ENCODE assay signal across 12 mouse cellular contexts in the genomic region with DNA sequence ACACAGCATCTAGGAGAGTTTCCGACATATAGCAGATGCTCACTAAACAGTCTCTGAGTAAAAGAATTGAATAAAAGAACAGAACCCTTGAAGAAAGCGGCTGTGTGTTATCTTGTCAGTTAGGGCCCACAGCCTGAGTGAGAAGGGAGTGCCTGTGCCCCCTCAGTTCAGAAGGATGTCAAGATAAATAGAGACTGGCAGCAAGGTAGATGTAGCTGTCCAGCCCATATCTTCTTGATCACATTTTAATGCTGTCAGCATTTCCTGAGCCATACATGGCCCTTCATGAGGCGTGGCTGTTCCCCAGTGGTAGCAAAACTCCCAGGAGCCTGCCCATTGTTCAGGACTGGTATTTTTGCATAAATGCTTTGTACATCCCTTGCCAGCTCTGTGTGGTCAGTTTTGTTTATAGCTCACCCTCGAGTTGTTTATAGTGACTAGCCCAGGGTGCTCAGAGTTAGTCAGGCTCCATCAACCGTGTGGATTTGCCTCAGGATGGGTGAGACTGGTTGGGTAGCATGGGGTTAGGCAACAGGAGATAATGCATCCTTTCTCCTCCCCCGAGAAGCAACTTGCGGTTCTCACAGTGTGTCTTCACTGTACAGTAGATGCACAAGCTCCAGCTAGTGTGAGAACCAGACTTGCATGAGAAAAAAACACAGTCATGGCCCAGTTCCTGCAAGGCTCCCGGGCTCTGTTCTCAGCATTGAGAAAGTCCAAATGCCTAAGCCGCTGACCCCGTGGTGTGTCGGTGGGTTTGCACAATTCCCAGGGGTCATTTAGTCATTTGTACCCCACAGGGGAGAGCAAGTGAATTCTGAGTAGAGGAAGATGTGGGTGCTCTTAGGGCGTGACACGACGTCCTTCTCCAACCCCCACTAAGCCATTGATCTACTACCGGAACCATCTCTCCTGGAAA.
DNase-seq lines count a peak whose midpoint lies in the region; ATAC-seq and TF ChIP-seq lines count a peak whose summit lies in the region.
"Had no signal": no experiment of that assay in that cellular context is flagged by ENCODE, and none has a peak within 500 bp of the region (broad histone marks: within the 10 kb centered on the region; RNA-seq: fewer than 3 reads in every experiment).

No protein-coding gene starts in this region.

- no peaks in the 10 kb centered on the region for H3K27me3 ChIP-seq in heart, embryonic 11.5 days (ENCODE audit: control insufficient read depth, insufficient read depth, low read length)
- H3K27me3 ChIP-seq in liver, postnatal 0 days (ENCODE audit: insufficient read depth, low read length): no peaks in the 10 kb centered on the region
- H3K27me3 ChIP-seq in forebrain, embryonic 13.5 days: no peaks in the 10 kb centered on the region
- H3K27me3 ChIP-seq: heart, embryonic 13.5 days had no signal

- no peak for ATAC-seq in heart, embryonic 11.5 days (replicated peaks; ENCODE audit: insufficient number of reproducible peaks, low FRiP score, low TSS enrichment)
- peak; percentile 95 for ATAC-seq in liver, postnatal 0 days
- ATAC-seq in forebrain, embryonic 13.5 days: no peak
- ATAC-seq in inflammation-experienced regulatory T-cells, adult 6 months: no peak
- ATAC-seq: forebrain, embryonic 16.5 days had no signal

- WGBS in heart, embryonic 11.5 days (ENCODE audit: insufficient replicate concordance): 83% methylated on average over 15 of the region's 15 CpGs
- 64% methylated on average over 15 of the region's 15 CpGs for WGBS in liver, postnatal 0 days (ENCODE audit: insufficient replicate concordance)
- WGBS in forebrain, embryonic 13.5 days: 86% methylated on average over 15 of the region's 15 CpGs

- no peak overlapping the region for H3K27ac ChIP-seq in heart, embryonic 11.5 days (ENCODE audit: low read depth, low read length)
- H3K27ac ChIP-seq in liver, postnatal 0 days (ENCODE audit: low read depth): no peak overlapping the region
- no peak overlapping the region for H3K27ac ChIP-seq in forebrain, embryonic 13.5 days
- H3K27ac ChIP-seq: heart, embryonic 13.5 days had no signal

- no peak overlapping the region for H3K9ac ChIP-seq in heart, embryonic 11.5 days (ENCODE audit: low read depth, low read length)
- no peak overlapping the region for H3K9ac ChIP-seq in liver, postnatal 0 days (replicated peaks)
- H3K9ac ChIP-seq in forebrain, embryonic 13.5 days: no peak overlapping the region
- H3K9ac ChIP-seq: heart, embryonic 13.5 days had no signal

- TF ChIP-seq EP300 in liver, postnatal 0 days (IDR thresholded peaks at IDR 0.05; ENCODE audit: low read depth): peak; percentile 91

- DNase-seq in heart, adult 9 months (ENCODE audit: low spot score in 2 of 2): peak; percentile 23 to 47
- peak; percentile 53 for DNase-seq in 3T3-L1 (ENCODE audit: low read depth, low spot score)
- peak; percentile 43 for DNase-seq in c-Kit-positive CD71-positive TER-119-negative erythroid progenitor cells, embryonic 14.5 days (ENCODE audit: low read depth)
- no peak for DNase-seq in liver, postnatal 0 days
- no peak for DNase-seq in right cerebral cortex, postnatal 14 days
- DNase-seq: cerebellum, adult 11 months; layer of hippocampus, postnatal 36 days had no signal

- H3K36me3 ChIP-seq in heart, embryonic 11.5 days (ENCODE audit: control insufficient read depth, insufficient read depth, low read length): no peaks in the 10 kb centered on the region
- no peaks in the 10 kb centered on the region for H3K36me3 ChIP-seq in liver, postnatal 0 days (replicated peaks; ENCODE audit: insufficient read depth, low read length)
- H3K36me3 ChIP-seq in forebrain, embryonic 13.5 days (ENCODE audit: poor library complexity, severe bottlenecking): no peaks in the 10 kb centered on the region
- H3K36me3 ChIP-seq: heart, embryonic 13.5 days had no signal

- no peak overlapping the region for H3K4me3 ChIP-seq in heart, embryonic 11.5 days (ENCODE audit: low read depth, low read length)
- H3K4me3 ChIP-seq in liver, postnatal 0 days (ENCODE audit: low read depth, low read length): no peak overlapping the region
- H3K4me3 ChIP-seq in forebrain, embryonic 13.5 days: no peak overlapping the region
- H3K4me3 ChIP-seq: heart, embryonic 13.5 days had no signal

- H3K4me1 ChIP-seq in heart, embryonic 11.5 days (ENCODE audit: control insufficient read depth, insufficient read depth, low read length): peaks cover 10% of the 10 kb centered on the region
- peaks cover 16% of the 10 kb centered on the region for H3K4me1 ChIP-seq in liver, postnatal 0 days (ENCODE audit: insufficient read depth)
- peaks cover 5% of the 10 kb centered on the region; the same call in 1 of the 2 replicates for H3K4me1 ChIP-seq in forebrain, embryonic 13.5 days

- H3K9me3 ChIP-seq in heart, embryonic 11.5 days (replicated peaks; ENCODE audit: control insufficient read depth, low read length): no peaks in the 10 kb centered on the region
- H3K9me3 ChIP-seq in liver, postnatal 0 days (ENCODE audit: low read length): no peaks in the 10 kb centered on the region
- no peaks in the 10 kb centered on the region for H3K9me3 ChIP-seq in forebrain, embryonic 13.5 days (replicated peaks)
- H3K9me3 ChIP-seq: heart, embryonic 13.5 days had no signal

- no peak for TF ChIP-seq CTCF in liver, postnatal 0 days (IDR thresholded peaks at IDR 0.05; ENCODE audit: low read depth)

- H3K4me2 ChIP-seq in heart, embryonic 11.5 days: no peak overlapping the region
- peak overlapping the region; percentile 15; the same call in 1 of the 2 replicates for H3K4me2 ChIP-seq in liver, postnatal 0 days (ENCODE audit: low read depth, low read length)
- H3K4me2 ChIP-seq in forebrain, embryonic 13.5 days: no peak overlapping the region
- H3K4me2 ChIP-seq: heart, embryonic 13.5 days had no signal

Comparison
In these comparisons a context has a peak if more than half of its experiments do, and no peak if none do; other contexts are left out.
1. DNase-seq: peak in heart, adult 9 months (2 of 2), 3T3-L1 (single experiment) and c-Kit-positive CD71-positive TER-119-negative erythroid progenitor cells, embryonic 14.5 days (single experiment); none in liver, postnatal 0 days (single experiment) and right cerebral cortex, postnatal 14 days (single experiment).